Mouse (Mus musculus) c-Kit-negative CD71-positive TER-119-positive erythroid progenitor cells, embryonic 14.5 days (primary cell): ENCODE measurements around the gene Rem1.

Source experiments
- DNase-seq: peaks from one replicate; pipeline ENCODE4 v3.0.0-alpha.2; 2013; ENCODE audit warnings: low read depth, low spot score

The Rem1 gene

DNA sequence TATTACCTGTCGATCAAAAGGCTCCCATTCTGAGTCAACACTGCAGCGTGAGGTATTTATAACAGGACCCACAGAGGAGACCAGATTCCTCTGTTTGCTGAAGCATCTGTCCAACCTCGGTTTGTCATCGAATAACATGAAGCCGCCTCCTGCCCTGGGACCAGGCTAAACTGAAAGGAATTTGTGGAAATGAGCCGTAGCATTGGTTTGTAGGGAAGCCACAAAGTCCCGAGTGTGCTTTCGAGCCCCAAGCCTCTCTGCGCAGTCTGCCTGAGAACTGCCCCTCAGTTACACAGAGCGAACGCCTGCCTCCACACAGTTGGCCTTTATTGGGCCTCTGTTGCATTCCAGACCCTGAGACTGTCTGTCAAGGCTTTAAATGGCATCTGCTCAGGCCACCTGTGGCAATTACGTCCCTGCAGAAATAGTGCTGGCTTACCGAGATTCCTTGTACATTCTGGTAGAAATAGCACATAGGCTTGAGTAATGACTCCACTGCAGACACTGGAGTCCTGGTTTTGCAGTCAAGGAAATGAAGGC lies 48.6 kb downstream of the Rem1 start:
- DNase-seq = no peak

DNA sequence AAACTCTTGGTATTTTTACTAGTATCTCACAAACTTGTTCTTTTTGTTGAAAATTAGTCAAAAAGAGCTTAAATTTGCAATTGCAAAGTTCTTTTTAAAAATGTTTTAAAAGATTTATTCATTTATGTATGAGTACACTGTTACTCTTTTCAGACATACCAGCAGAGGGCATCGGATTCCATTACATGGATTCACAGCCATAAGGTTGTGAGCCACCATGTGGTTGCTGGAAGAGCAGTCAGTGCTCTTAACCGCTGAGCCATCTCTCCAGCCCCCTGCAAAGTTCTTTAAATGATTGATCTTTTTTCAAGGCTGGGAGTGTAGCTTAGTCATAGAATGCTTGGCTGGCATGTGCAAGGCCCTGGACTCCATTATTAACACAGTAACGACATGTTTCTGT lies 51.6 kb downstream of the Rem1 start:
- no peak for DNase-seq

DNA sequence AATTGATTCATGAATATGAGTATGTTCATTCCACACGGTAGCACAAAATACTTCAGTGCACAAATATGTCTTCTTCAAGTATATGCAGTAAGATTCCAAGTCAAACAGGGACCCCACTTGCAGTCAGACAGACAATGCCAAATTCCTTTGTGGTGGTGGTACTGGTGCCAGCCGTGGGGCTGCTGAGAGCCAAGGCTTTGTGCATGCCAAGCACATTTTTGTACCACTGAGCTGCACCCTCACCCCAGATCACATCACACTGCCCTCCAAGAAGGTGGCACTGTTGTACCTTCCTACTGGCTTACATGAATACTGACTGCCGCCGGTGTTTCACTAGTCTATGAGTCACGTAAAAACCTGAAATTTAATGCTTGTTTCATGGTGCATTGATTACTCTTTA lies 52.2 kb downstream of the Rem1 start:
- DNase-seq = no peak

DNA sequence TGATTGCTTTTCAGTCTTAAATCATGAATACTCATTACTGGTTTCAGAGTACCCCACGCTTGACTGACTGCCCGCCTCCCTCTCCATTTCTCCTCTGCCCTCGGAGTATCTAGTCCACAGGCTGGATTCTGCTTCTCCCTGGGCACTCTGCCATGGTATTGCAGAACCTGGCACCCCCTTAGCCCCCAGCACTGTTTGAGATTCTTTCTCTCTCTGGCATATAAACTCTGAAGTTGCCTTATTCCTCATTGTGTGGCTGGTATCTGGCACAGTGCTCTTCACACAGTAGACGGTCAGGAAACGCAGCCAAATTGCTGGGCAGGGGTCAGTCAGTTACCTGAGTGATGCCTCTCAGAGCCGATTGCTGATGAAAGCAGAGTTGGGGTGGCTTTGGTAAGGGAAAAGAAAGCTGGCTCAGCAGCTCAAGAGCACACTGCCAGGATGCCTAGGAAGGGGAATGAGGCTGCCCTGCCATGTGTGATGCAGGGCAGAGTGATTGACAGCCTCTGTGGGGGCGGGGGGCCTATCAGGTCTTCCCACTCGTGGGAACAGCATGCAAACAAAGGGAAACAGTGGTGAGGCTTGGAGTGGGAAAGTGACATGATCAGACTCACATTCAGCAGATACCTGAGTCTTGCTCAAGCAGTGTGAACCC lies 53.1 kb downstream of the Rem1 start:
- DNase-seq = no peak

DNA sequence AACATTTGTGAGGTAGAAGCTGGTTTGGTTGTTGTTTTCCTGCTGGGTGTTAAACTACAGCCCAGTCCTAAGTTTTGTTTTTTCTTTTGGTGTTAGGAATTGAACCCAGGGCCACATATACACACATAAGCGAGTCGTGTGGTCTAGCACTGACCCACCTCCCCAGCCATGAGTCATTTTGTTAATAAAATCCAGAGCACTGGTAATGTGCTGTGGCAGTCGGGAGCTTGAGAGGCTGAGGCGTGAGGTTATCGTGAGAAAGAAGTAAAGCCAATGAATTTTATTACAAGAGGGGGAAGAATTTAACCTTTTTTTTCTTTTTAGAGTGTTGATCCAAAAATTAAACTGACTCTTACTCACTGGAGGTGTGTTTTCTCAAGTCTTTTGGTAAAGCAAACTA lies 56.3 kb downstream of the Rem1 start:
- DNase-seq = no peak
